10 mouse cellular contexts compared by ENCODE assay signal in the genomic region with DNA sequence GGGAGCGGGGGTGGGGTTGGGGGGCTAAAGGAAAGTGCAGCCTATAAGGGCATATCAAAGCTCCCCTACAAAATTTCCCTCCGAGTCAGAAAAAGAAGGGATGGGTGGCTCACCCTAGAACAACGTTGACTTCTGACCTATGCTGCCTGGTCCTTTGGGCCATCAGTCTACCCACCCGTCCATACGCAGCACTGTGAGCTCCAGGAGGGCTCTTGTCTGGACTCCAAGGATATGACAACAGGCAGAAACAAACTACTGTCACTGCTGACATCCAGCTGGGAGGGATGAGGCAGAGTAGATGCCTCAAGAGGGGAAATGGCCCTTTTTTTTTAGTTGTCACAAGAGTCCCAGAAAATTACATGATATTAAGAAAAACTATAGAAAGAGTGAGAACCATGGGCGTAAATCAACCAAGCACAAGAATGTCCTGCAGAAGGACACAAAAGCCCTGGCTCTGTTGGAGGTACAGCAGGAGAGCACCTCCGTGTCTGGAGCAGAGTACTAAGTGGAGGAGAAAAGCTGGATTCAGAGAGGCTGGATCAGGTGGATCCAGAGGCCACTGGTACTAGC. TPM values are rescaled to one million over a fixed set of nuclear protein-coding genes. Genes with fewer than 3 reads are reported as not detected.
DNase-seq lines count a peak whose midpoint lies in the region; ATAC-seq and TF ChIP-seq lines count a peak whose summit lies in the region.
"Had no signal": no experiment of that assay in that cellular context is flagged by ENCODE, and none has a peak within 500 bp of the region (broad histone marks: within the 10 kb centered on the region; RNA-seq: fewer than 3 reads in every experiment).

No protein-coding gene starts in this region.

- no peaks in the 10 kb centered on the region for H3K9me3 ChIP-seq in heart, embryonic 16.5 days (replicated peaks; ENCODE audit: control insufficient read depth, low read length)
- H3K9me3 ChIP-seq in hindbrain, embryonic 16.5 days (ENCODE audit: control insufficient read depth, low read length), result no peaks in the 10 kb centered on the region

- WGBS in heart, embryonic 16.5 days, result 52% methylated on average over 7 of the region's 7 CpGs
- WGBS in hindbrain, embryonic 16.5 days, result 43% methylated on average over 7 of the region's 7 CpGs

- DNase-seq in heart, postnatal 10 days, result no peak
- DNase-seq in testis, postnatal 10 days (ENCODE audit: low spot score), result no peak
- no peak for DNase-seq in embryo, embryonic 10.5 days (ENCODE audit: low spot score)
- no peak for DNase-seq in layer of hippocampus, adult 9-10 months (ENCODE audit: low spot score)
- no peak for DNase-seq in left cerebral cortex, adult 9 months (ENCODE audit: low spot score in 2 of 2)
- DNase-seq: gastrocnemius, postnatal 10 days had no signal

- H3K4me2 ChIP-seq in heart, embryonic 16.5 days (ENCODE audit: low read depth, low read length), result peak overlapping the region; percentile 51
- peak overlapping the region; percentile 37; the same call in 1 of the 2 replicates for H3K4me2 ChIP-seq in hindbrain, embryonic 16.5 days (ENCODE audit: low read length)

- intact Hi-C loops in heart, postnatal 10 days (cut with DNase I), result loop anchor here (5.0 kb wide), 1 partner anchor 984 kb away; no protein-coding TSS in a partner anchor

- TF ChIP-seq POLR2A in testis, adult 2 months (IDR thresholded peaks at IDR 0.05; ENCODE audit: control insufficient read depth, low read depth, low read length), result no peak

- peaks cover 4% of the 10 kb centered on the region for H3K4me1 ChIP-seq in heart, embryonic 16.5 days (ENCODE audit: control insufficient read depth, insufficient read depth, low read length)
- peaks cover 8% of the 10 kb centered on the region for H3K4me1 ChIP-seq in testis, adult 2 months (ENCODE audit: control insufficient read depth, insufficient read depth, low read length)
- no peaks in the 10 kb centered on the region for H3K4me1 ChIP-seq in hindbrain, embryonic 16.5 days (ENCODE audit: control insufficient read depth, insufficient read depth, low read depth, low read length)

- H3K4me3 ChIP-seq in heart, embryonic 16.5 days (ENCODE audit: low read length), result peak overlapping the region; percentile 22
- peak overlapping the region; percentile 73 for H3K4me3 ChIP-seq in testis, adult 2 months (ENCODE audit: control insufficient read depth, low read depth, low read length)
- no peak overlapping the region for H3K4me3 ChIP-seq in hindbrain, embryonic 16.5 days (ENCODE audit: low read length)

- H3K27me3 ChIP-seq in heart, embryonic 16.5 days (ENCODE audit: control insufficient read depth, insufficient read depth, low read length), result peaks cover 20% of the 10 kb centered on the region
- H3K27me3 ChIP-seq in testis, adult 2 months (ENCODE audit: control insufficient read depth, insufficient read depth, low read length), result no peaks in the 10 kb centered on the region
- no peaks in the 10 kb centered on the region for H3K27me3 ChIP-seq in hindbrain, embryonic 16.5 days (replicated peaks; ENCODE audit: control insufficient read depth, insufficient read depth, low read length)

- no peak for TF ChIP-seq CTCF in testis, adult 2 months (IDR thresholded peaks at IDR 0.05; ENCODE audit: control insufficient read depth, insufficient read depth, insufficient replicate concordance, low read depth, low read length)

- H3K27ac ChIP-seq in heart, embryonic 16.5 days (ENCODE audit: low read length), result no peak overlapping the region
- H3K27ac ChIP-seq in testis, adult 2 months (ENCODE audit: control insufficient read depth, insufficient read depth, low read depth, low read length), result no peak overlapping the region
- H3K27ac ChIP-seq in hindbrain, embryonic 16.5 days (ENCODE audit: low read depth, low read length), result no peak overlapping the region

- H3K36me3 ChIP-seq in heart, embryonic 16.5 days (ENCODE audit: control insufficient read depth, insufficient read depth), result no peaks in the 10 kb centered on the region
- H3K36me3 ChIP-seq in testis, adult 2 months (ENCODE audit: control insufficient read depth, insufficient read depth, low read length), result no peaks in the 10 kb centered on the region
- no peaks in the 10 kb centered on the region for H3K36me3 ChIP-seq in hindbrain, embryonic 16.5 days (ENCODE audit: control insufficient read depth, insufficient read depth, low read length)

- no peak overlapping the region for H3K9ac ChIP-seq in heart, embryonic 16.5 days (ENCODE audit: low read length)
- H3K9ac ChIP-seq in hindbrain, embryonic 16.5 days (ENCODE audit: low read depth, low read length), result no peak overlapping the region

- ATAC-seq in heart, embryonic 16.5 days (replicated peaks; ENCODE audit: extremely low read depth, insufficient read depth, low FRiP score), result no peak
- no peak for ATAC-seq in hindbrain, embryonic 16.5 days

RNA-seq across cellular contexts. Expression of gene Tbata, which starts 4.6 kb away (rescaled TPM):
- polyA plus RNA-seq in heart, embryonic 16.5 days (2015; fragmentation: Nextera tagmentation; extraction: Ambion mirVana), result 34.0 and 89.2 TPM in 2 replicates
- not detected for total RNA-seq in heart, postnatal 10 days (2021)
- polyA plus RNA-seq in testis, adult 2 months (2012; rRNA removed), result 590 and 599 TPM in 2 replicates
- 0.64 and 1.2 TPM in 2 replicates for polyA plus RNA-seq in hindbrain, embryonic 16.5 days (2015; fragmentation: Nextera tagmentation; extraction: Ambion mirVana)
- total RNA-seq: common myeloid progenitor, adult 5-6 weeks; gastrocnemius, postnatal 10 days had no signal

RNA-seq across cellular contexts. Expression of gene Sgpl1, which starts 28.8 kb away (rescaled TPM):
- polyA plus RNA-seq in heart, embryonic 16.5 days (2015; fragmentation: Nextera tagmentation; extraction: Ambion mirVana), result 35.5 and 41.1 TPM in 2 replicates
- 10 to 100 TPM; 22.3 to 32.7 TPM for total RNA-seq in heart, postnatal 10 days (2021)
- 10.3 and 13.1 TPM in 2 replicates for polyA plus RNA-seq in testis, adult 2 months (2012; rRNA removed)
- 41.0 and 50.1 TPM in 2 replicates for polyA plus RNA-seq in hindbrain, embryonic 16.5 days (2015; fragmentation: Nextera tagmentation; extraction: Ambion mirVana)

Comparison
In these comparisons a context has a peak if more than half of its experiments do, and no peak if none do; other contexts are left out.
1. RNA of gene Tbata, which starts 4.6 kb away (polyA plus RNA-seq): 590 to 599 TPM in testis, adult 2 months and 34.0 to 89.2 TPM in heart, embryonic 16.5 days; 0.64 to 1.2 TPM in hindbrain, embryonic 16.5 days; every median in the first group is over 10 times any median in the second.